In the genomic region with DNA sequence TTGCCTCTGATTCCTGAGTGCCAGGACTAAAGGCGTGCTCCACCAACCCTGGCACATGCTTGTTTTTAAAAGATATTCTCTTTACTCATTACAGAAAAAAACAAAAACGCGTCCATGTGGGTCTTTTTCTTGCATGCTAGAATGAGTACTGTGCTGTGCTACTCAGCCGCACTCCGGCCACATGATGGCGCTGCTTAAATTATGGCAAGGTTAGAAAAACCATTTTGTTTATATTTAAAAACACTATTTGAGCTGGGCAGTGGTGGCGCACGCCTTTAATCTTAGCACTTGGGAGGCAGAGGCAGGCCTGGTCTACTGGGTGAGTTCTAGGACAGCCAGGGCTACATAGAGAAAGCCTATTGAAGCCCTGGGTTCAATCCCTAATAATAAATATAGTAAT, we compare ENCODE assay signal across 13 mouse cellular contexts. TPM values are rescaled to one million over a fixed set of nuclear protein-coding genes. Genes with fewer than 3 reads are reported as not detected.
DNase-seq lines count a peak whose midpoint lies in the region; ATAC-seq and TF ChIP-seq lines count a peak whose summit lies in the region.
"Had no signal": no experiment of that assay in that cellular context is flagged by ENCODE, and none has a peak within 500 bp of the region (broad histone marks: within the 10 kb centered on the region; RNA-seq: fewer than 3 reads in every experiment).

No protein-coding gene starts in this region.

- peaks cover 94% of the 10 kb centered on the region for H3K36me3 ChIP-seq in intestine, postnatal 0 days (ENCODE audit: control insufficient read depth, insufficient read depth)
- peaks cover 41% of the 10 kb centered on the region for H3K36me3 ChIP-seq in intestine, embryonic 15.5 days

- TF ChIP-seq CTCF in intestine, postnatal 0 days (IDR thresholded peaks at IDR 0.05; ENCODE audit: low read depth) = peak; percentile 58

- H3K27ac ChIP-seq in intestine, postnatal 0 days (ENCODE audit: low read depth, low read length) = no peak overlapping the region
- H3K27ac ChIP-seq in intestine, embryonic 15.5 days = no peak overlapping the region
- H3K27ac ChIP-seq: heart, embryonic 15.5 days; limb, embryonic 12.5 days; midbrain, embryonic 13.5 days had no signal

- WGBS in intestine, postnatal 0 days = 79% methylated on average over 8 of the region's 8 CpGs
- WGBS in intestine, embryonic 15.5 days = 80% methylated on average over 8 of the region's 8 CpGs

- no peak for ATAC-seq in intestine, postnatal 0 days
- no peak for ATAC-seq in intestine, embryonic 15.5 days
- ATAC-seq: forebrain, embryonic 16.5 days; midbrain, embryonic 13.5 days had no signal

- H3K4me3 ChIP-seq in intestine, postnatal 0 days (ENCODE audit: low read depth, low read length) = no peak overlapping the region
- no peak overlapping the region for H3K4me3 ChIP-seq in intestine, embryonic 15.5 days (replicated peaks)
- H3K4me3 ChIP-seq: heart, embryonic 15.5 days; limb, embryonic 12.5 days; midbrain, embryonic 13.5 days had no signal

- no peaks in the 10 kb centered on the region for H3K4me1 ChIP-seq in intestine, postnatal 0 days (replicated peaks; ENCODE audit: control insufficient read depth, insufficient read depth, low read length)
- H3K4me1 ChIP-seq in intestine, embryonic 15.5 days (replicated peaks) = 0 out of 2 replicates have a peak, but pooled peaks cover 1% of the 10 kb centered on the region
- H3K4me1 ChIP-seq: limb, embryonic 12.5 days had no signal

- DNase-seq in retina, embryonic 14.5 days (ENCODE audit: low spot score) = peak; percentile 18
- DNase-seq in retina, postnatal 1 day = no peak
- peak; percentile 44 for DNase-seq in ZHBTc4 (ENCODE audit: low read depth, low spot score)
- DNase-seq in naive thymus-derived CD4-positive, alpha-beta T cell, adult 2 months (ENCODE audit: low read depth) = peak; percentile 63
- no peak for DNase-seq in adrenal gland, postnatal 25 days
- DNase-seq in cerebellum, postnatal 4 days (ENCODE audit: low spot score in 2 of 2) = no peak
- DNase-seq: cerebellum, adult 8-10 months had no signal

- no peaks in the 10 kb centered on the region for H3K27me3 ChIP-seq in intestine, postnatal 0 days (replicated peaks; ENCODE audit: control insufficient read depth, insufficient read depth, low read length)
- H3K27me3 ChIP-seq in intestine, embryonic 15.5 days (replicated peaks) = no peaks in the 10 kb centered on the region
- H3K27me3 ChIP-seq: heart, embryonic 15.5 days; limb, embryonic 12.5 days; midbrain, embryonic 13.5 days had no signal

- H3K9me3 ChIP-seq in intestine, postnatal 0 days (ENCODE audit: control insufficient read depth) = no peaks in the 10 kb centered on the region
- H3K9me3 ChIP-seq in intestine, embryonic 15.5 days = no peaks in the 10 kb centered on the region
- H3K9me3 ChIP-seq: heart, embryonic 15.5 days; limb, embryonic 12.5 days; midbrain, embryonic 13.5 days had no signal

- no peak overlapping the region for H3K9ac ChIP-seq in intestine, postnatal 0 days (ENCODE audit: low read depth, low read length)
- H3K9ac ChIP-seq in intestine, embryonic 15.5 days = no peak overlapping the region
- H3K9ac ChIP-seq: heart, embryonic 15.5 days; limb, embryonic 12.5 days; midbrain, embryonic 13.5 days had no signal

- no peak overlapping the region for H3K4me2 ChIP-seq in intestine, postnatal 0 days (replicated peaks; ENCODE audit: low read depth)
- no peak overlapping the region for H3K4me2 ChIP-seq in intestine, embryonic 15.5 days (replicated peaks)
- H3K4me2 ChIP-seq: heart, embryonic 15.5 days; limb, embryonic 12.5 days; midbrain, embryonic 13.5 days had no signal

RNA-seq across cellular contexts. Expression of a gene that starts 16.8 kb away (rescaled TPM):
- 76.2 and 83.0 TPM in 2 replicates for polyA plus RNA-seq in intestine, postnatal 0 days (2015; fragmentation: Nextera tagmentation; extraction: Ambion mirVana)
- polyA plus RNA-seq in intestine, embryonic 15.5 days (2015; fragmentation: Nextera tagmentation; extraction: Ambion mirVana) = 50.9 and 56.3 TPM in 2 replicates
- 83.9 and 87.0 TPM in 2 replicates for total RNA-seq in adrenal gland, postnatal 25 days (2021)

RNA-seq across cellular contexts. Expression of a gene that starts 22.4 kb away (rescaled TPM):
- polyA plus RNA-seq in intestine, postnatal 0 days (2015; fragmentation: Nextera tagmentation; extraction: Ambion mirVana) = 303 and 317 TPM in 2 replicates
- polyA plus RNA-seq in intestine, embryonic 15.5 days (2015; fragmentation: Nextera tagmentation; extraction: Ambion mirVana) = 342 and 413 TPM in 2 replicates
- 338 and 341 TPM in 2 replicates for total RNA-seq in adrenal gland, postnatal 25 days (2021)

RNA-seq across cellular contexts. Expression of a gene that starts 38.6 kb away (rescaled TPM):
- 113 and 155 TPM in 2 replicates for polyA plus RNA-seq in intestine, postnatal 0 days (2015; fragmentation: Nextera tagmentation; extraction: Ambion mirVana)
- 63.3 and 68.5 TPM in 2 replicates for polyA plus RNA-seq in intestine, embryonic 15.5 days (2015; fragmentation: Nextera tagmentation; extraction: Ambion mirVana)
- 72.2 and 82.8 TPM in 2 replicates for total RNA-seq in adrenal gland, postnatal 25 days (2021)

RNA-seq across cellular contexts. Expression of a gene that starts 39.4 kb away (rescaled TPM):
- polyA plus RNA-seq in intestine, postnatal 0 days (2015; fragmentation: Nextera tagmentation; extraction: Ambion mirVana) = 16.1 and 17.4 TPM in 2 replicates
- 2.3 and 2.4 TPM in 2 replicates for polyA plus RNA-seq in intestine, embryonic 15.5 days (2015; fragmentation: Nextera tagmentation; extraction: Ambion mirVana)
- total RNA-seq in adrenal gland, postnatal 25 days (2021) = 131 and 209 TPM in 2 replicates

RNA-seq across cellular contexts. Expression of a gene that starts 44.8 kb away (rescaled TPM):
- polyA plus RNA-seq in intestine, postnatal 0 days (2015; fragmentation: Nextera tagmentation; extraction: Ambion mirVana) = 28.3 and 29.2 TPM in 2 replicates
- 20.2 and 21.8 TPM in 2 replicates for polyA plus RNA-seq in intestine, embryonic 15.5 days (2015; fragmentation: Nextera tagmentation; extraction: Ambion mirVana)
- 46.5 and 69.6 TPM in 2 replicates for total RNA-seq in adrenal gland, postnatal 25 days (2021)

Comparison
In these comparisons a context has a peak if more than half of its experiments do, and no peak if none do; other contexts are left out.
1. DNase-seq: peak in retina, embryonic 14.5 days (single experiment), ZHBTc4 (single experiment) and naive thymus-derived CD4-positive, alpha-beta T cell, adult 2 months (single experiment); none in retina, postnatal 1 day (single experiment), adrenal gland, postnatal 25 days (single experiment) and cerebellum, postnatal 4 days (0 of 2).